Mouse (Mus musculus) right cerebral cortex, adult 2 months (tissue): ENCODE results near the gene Gimap9.
A peak's percentile ranks its signal among the peaks of the same experiment; 100 is the strongest.
"Not testable (repeated sequence)": the region's sequence is repeated elsewhere in the genome, so short reads cannot be mapped to it uniquely, and the experiment has no call there.

Source experiments
- DNase-seq, 2 experiments: peaks; one replicate each; pipeline ENCODE4 v3.0.0; 2021 to 2022; ENCODE audit warnings: low spot score in 2 of 2

Gene Gimap9

DNA sequence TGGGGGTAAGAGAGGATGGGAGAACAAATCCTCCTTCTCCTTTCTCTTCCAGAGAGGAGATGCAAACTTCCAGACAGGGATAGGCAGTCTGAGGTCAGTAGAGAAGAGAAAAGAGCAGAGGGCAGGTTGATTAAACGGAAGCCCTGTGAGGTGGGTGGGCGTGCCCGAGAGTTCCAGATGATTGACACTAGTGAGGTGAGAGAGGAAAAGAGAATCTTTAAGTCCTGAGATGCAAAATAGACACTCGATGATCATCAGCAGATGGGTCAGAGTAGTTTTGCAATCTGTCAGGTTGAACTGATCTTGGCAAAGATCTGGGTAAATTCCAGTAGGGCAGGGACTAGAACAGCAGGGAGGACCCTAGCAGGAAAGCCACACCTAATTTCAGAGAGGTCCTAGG is 11.2 kb upstream of the Gimap9 start:
- DNase-seq, result no peak

DNA sequence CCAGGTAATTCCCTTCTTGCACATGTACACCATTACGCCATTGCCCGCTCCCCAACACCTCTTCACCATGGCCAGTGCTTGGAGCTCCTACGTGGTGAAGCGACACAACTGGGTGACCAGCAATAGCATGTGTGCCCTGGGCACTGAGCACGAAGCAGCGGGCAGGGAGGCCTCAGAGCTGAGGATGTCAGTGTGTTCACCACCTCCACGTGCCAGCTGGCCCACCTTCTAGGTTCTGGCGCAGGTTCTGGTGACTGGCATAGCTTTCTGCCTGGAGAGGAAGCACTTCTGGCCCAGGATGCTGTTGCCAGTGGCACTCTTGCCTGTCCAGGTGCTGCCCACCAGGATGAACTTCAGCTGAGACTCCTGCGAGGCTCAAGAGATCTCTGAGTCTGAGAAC is 10.5 kb upstream of the Gimap9 start:
- no peak for DNase-seq

DNA sequence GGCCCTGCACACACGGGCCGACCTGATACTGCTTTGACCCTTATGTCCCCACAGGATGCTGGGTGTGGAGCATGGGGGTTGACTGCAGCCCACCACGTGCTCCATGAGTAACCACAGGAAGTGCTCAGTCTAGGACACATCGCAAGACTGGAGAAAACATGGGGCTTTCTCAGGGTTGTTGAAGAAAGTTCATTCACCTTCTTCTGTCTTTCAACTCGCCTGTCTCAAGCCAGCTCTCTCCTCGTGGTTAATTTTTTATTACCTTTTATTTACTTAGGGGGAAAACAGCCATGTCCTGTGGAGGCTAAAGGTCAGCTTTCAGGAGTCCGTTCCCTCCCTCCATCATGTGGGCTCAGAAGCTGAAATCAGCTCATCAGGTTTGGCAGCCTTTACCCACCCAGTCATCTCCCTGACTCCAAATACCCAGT is 9.8 kb upstream of the Gimap9 start:
- no peak for DNase-seq

DNA sequence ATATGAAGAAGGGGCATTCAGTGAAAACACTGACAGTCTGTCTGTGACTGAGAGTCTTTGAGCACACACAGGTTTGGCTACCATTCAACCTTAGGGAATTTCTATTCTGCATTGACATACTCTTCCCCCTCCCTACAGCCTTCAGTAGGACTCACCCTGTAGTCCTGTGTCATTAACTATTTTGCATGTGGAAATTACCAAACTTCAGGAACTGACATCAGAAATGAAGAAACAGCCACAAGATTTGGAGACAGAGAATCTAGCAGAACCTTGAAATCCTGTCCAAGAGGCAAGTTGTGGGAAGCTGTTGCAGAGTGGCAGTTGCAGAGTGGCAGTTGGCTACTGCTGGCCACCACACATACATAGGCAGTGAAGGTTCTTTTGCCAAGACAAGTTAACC is 7.9 kb upstream of the Gimap9 start:
- DNase-seq, result no peak

DNA sequence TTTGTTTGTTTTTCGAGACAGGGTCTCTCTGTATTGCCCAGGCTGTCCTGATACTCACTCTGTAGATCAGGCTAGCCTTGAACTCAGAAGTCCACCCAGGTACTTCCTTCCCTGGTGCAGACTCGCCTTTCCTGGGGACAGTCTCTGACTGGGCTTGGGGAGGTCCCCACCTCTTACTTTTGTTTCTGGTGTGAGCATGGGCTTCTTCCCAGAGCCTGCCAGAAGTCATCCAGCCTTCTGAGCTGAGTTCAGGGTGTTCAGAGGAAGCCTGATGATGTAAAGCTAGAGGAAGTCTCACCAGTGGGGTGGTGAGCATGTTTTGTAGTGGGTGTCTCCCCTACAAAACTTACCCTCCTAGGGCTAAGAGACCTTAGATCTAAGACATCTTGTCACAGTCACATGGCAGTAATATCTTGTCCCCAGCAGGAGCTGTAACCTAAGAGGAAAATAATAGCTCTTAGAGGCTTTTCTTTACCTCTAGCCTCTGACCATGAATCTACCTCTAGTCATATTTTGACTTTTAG is 6.4 kb upstream of the Gimap9 start:
- no peak for DNase-seq

DNA sequence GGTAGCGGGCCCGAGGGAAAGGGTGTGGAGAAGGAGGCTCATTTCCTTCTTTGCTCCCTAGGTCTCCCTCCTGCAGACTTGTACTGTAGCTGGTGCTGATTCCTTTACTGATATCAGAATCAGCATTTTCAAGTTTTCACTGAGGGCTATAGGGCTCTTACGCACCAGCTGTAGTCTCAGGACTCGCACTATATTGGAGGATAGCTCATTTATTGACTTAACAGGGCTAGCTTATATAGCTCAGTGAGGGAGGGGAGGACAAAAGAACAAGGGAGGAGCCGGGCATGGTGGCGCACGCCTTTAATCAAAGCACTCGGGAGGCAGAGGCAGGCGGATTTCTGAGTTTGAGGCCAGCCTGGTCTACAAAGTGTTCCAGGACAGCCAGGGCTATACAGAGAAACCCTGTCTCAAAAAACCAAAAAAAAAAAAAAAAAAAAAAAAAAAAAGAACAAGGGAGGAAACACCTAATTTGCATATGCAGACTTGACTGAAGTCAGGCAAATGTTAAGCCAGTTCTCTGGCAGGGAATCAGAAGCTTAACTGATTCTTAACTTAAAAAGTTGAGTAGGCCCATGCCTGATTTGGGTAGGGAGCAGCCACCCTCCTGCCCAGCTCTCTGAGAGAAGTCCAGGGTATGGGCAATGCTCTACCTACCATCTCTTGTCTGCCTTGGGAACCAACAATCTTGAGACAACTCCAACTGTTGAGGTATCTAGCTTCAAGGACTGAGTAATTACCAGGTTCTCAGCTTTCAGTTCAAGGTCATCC is 1.5 kb upstream of the Gimap9 start:
- DNase-seq, result no peak

DNA sequence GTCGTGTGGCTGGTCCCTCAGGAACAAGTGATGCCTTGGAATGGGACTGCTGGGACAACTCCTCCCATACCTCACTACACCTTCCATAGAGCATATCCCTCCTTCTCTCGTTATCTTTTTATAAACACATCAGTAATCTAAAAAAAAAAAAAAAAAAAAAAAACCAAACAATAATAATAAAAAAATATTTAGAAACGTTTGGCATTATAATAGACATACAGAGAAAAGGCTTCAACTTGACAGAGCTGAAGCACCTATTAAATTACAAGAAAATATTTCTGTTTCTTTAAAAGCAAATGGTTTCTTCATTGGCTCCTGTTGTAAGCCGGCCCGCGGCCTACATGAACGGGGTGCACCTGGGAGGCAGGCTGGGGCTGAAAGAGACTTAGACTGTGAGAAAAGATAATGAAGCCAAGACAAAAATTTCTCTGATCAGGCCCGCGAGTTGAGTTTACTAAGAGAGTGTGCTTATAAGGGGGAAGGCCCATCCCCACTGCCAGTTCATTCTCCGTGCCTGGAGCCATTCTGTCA is 464 bp upstream of the Gimap9 start:
- DNase-seq, result no peak

DNA sequence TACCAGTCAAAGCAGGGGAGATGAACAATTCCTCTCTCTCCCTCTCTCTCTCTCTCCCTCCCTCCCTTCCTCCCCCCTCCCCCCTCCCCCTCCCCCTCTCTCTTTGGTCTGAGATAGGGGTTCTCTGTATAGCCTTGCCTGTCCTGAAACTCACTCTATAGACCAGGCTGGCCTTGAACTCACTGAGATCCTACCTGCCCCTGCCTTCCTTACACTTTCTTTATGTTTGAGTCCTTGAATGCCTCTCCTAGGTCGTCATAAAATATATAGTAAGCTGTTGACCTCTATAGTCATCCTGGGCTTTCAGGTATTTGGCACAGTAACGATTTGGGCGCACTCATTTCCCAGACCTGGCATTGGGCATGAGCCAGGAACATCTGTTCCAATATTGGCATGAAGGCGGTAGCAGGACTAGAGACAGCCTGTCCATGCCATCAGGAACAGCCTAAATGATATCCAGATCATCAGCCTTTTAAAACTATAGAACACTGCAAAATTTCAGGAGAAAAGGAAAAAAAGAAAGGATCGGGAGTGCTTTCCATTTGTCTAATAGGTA is 1.0 kb downstream of the Gimap9 start:
- no peak for DNase-seq

DNA sequence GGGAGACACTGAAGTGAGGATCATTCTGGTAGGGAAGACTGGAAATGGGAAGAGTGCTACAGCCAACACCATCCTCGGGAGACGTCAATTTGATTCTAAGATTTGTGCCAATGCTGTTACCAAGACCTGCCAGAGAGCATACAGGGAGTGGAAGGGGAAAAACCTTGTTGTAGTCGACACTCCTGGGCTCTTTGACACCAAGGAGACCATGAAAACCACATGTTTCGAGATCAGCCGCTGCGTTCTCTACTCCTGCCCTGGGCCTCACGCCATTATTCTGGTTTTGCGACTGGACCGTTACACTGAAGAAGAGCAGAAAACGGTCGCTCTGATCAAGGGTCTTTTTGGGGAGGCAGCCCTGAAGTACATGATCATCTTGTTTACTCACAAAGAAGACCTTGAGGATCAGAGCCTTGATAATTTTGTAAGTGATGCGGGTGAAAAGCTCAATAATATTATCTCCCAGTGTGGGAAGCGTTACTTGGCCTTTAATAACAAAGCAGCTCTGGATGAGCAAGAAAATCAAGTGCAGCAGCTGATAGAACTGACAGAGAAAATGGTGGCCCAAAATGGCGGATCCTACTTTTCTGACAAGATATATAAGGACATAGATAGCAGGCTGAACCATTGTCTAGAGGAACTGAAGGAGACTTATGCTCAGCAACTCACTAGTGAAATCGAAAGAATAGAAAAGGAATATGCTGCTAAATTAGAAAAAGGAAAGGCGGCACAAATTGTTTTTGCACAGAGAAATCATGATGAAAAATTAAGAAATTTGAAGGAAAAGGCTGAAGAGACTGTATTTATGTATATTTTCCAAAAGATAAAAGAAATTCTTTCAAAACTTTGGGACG is 1.8 kb downstream of the Gimap9 start:
- DNase-seq, result no peak

DNA sequence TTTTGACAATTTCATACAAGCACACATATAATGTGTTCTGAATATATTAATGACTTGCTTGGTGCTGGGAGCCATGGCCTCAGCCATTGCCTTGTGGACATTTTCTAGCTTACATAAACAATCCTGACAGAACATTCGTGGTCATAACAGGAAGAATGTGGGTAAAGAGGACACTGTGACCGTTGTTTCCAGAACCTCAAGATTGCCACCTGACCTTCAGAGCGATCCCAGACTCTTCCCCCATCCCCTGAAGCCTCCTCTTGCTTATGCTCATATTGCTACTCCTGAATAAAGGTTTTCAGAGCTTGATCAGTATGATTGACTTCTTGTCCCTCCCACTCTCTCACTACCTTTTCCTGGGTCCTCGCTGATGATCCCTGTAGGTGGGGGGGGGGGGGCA is 2.5 kb downstream of the Gimap9 start:
- DNase-seq, result no peak

DNA sequence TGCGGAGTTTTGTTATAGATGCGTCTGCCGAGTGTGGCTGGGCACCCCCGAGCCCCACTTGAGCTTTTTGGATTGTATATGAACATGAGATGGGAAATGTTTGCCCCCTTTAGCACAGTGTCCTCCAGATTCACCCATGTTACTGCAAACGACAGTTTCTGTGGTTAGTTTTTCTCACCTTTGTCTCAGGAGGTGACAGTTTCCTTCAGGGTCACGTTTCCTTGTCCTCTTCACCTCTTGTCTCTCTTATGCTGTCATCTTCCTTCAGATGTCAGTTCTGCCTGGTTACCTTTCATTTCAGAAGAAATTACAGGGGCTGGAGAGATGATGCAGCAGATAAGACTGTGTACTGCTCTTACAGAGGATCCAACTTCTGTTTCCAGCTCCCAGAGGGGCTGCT is 3.8 kb downstream of the Gimap9 start:
- no peak for DNase-seq

DNA sequence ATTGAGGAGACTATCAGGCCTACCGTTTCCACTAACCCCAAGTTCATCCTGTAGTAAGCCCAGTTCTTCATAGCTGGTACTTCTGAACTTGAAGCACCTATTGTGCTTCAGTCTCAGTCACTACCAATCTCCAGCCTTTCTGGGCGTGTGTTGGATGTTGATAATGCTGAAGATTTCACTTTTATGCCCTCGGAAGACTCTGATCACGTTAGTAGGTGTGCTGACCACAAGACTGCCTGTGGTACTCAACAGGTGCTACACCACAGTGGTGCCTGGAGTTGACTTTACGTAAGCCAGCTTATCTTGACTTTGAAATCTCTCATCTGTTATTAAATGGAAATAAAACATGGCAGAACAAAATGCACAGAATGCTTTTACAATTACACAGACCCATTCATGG is 4.5 kb downstream of the Gimap9 start:
- DNase-seq, result no peak

DNA sequence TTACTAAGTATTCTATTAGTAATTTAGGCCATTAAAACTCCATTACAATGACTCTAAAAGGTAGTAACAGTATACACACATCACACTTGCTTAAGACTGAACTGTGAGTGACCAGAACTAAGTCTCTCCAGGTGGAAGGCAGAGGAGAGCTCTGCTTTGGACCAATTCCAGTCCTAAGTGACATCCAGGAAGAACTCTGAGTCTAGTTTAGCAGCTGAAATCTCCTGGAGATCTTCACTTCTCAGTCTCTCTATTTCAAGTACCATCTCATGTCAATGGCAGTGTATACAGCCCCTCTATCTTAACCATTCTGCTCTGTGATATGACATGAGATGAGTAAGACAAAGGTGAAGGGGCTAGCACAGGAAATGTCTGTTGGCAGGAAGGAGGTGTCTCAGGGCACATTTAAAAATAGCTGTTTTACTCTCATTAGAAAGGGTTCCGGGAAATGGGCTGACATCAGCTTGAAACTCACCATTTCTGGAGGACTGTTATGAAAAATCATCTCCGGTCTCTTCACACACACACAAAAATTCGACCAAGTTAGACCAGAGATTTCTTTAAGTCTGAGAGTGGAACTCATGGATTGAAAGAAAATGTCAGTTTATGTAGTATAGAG is 5.7 kb downstream of the Gimap9 start:
- DNase-seq, result no peak

DNA sequence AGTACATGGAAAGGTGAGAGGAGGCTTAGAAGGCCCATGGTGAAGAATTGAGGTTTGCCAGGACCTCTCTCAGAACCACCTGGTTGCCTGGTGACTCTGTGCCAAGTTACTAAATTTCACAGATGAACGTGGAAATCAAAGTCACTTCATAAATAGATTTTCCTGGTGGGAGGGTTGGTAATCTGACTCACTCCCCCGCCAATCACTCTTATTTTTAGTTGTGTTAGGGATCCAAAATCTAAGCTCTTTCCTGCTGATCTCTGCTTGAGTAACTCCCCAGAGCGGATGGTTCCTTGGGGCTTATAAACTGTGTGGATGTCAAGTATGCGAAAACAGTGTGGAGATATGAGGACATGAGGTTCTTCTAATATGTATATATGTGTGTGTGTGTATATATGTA is 6.3 kb downstream of the Gimap9 start:
- peak; percentile 16 to 17 for DNase-seq

DNA sequence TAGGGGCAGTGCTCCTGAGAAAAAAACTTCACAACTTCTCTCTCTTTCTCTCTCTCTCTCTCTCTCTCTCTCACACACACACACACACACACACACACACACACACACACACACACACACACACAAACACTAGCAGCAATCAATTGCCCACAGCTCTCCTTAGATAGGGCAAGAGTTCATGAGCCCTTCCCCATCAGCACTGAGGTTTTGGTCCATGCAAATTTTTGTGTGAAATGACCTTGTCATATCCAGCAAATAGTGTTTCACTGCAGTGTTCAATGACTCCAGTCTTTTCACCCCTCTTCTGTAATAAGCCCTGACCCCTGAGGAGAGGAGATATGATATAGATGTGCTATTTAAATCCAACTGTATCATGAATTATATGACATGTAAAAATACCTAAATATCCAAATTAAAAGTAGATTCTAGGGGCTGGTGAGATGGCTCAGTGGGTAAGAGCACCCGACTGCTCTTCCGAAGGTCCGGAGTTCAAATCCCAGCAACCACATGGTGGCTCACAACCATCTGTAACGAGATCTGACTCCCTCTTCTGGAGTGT is 7.4 kb downstream of the Gimap9 start:
- DNase-seq, result not testable (repeated sequence)

DNA sequence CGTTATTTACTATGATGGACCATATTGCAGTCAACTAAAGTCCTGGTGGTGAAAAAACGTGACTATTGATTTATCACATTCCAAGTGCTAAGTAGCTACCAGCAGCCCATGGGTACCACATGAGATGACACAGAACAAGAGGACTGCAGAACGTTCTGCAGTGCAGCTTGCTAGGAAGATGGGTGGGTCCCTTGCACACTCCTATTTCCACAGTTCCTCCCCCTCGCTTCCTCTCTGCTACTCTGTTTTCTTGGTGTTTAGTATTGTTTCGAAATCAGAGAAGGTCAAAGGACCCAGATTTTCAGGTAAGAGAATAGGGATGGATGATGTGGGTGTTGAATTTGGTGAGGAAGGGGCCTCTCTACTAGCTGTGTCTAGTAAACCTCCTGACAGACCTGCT is 8.4 kb downstream of the Gimap9 start, which contains the start of gene Gimap4:
Gene Gimap4 (plus strand): TSS at position 231 of the 400 bp plus-strand sequence.
- DNase-seq, result no peak

DNA sequence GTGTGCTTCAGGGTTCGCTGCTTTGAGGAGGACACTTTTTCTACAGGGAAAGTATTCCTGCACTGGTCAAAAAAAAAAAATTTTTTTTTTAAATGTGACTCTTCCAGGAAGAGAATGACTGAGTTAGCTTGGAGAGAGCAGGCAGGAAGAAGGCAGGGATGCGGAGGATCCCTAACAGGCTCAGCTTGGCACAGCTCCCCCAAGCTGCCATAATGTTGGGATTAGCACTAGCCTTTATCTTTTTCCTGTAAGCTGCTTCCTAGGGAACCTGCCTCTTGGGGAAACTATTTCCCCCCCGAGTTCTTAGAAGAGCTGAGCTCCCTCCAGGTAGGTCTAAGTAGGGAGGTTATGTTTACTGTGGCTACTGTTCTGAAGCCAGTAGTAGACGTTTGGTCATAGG is 8.9 kb downstream of the Gimap9 start:
- DNase-seq, result no peak

DNA sequence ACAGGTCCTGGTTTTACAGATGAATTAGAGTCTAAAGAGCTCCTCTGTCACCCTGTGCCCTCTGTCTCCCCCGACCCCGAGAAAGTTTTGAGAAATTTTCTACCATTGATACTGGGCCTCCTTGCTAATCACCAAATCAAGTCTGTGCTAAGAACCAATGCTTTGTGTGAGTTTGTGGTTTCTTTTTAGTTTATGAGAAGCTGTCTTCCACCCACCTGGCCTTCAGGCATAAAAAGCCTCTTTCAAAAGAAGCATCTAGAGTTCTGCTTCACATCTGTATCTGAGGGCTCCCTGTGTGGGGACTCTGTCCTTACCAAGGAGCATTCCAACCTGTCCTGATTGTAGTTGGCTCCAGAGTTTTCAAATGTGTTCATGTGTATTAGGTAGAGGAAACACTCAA is 9.3 kb downstream of the Gimap9 start:
- no peak for DNase-seq

DNA sequence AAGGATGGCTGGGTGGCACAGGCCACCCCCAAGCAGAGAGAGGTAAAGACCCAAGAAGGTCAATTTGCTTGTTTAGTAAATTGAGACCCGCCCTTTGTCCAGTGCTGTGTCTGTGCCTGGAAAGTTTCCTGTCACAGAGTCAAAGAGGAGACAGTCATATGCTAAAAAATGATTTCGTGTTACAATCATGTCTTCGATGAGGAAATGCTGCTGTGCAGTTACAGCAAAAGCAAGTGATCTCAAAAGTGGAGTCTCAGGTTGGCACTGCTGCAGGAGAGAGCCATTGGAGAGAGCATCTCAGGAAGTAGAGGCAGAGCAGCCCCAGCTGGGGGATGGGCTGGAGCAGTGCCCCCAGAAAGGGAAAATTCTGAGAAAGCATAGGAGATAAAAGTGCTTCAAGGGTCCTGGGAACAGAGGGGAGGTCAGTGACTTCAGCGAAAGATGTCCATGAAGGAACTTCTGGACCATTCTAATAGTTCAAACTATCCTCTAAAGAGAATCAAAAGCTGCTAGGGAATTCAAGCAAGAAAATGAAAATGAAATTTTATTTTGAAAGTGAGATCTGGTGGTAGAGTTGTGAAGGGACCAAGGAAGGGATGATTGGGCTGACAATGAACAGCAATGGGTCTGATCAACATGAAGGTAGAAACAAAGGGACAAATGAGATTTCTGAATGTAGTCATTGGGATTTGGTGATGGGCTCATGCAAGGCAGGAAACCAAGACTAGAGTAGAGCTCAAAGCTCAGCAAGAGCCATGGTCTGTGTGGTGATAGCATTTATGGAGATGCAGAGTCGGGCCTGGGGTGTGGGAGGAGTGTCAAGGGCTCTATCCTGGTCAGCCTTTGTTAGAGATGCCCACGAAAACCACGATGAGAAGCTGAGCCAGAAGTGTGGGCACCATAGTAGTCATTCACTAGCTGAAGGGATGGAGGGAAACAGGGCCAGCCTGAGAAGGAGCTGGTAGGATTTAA is 10.1 kb downstream of the Gimap9 start:
- peak in 1 of 2 experiments; percentile 27 for DNase-seq

DNA sequence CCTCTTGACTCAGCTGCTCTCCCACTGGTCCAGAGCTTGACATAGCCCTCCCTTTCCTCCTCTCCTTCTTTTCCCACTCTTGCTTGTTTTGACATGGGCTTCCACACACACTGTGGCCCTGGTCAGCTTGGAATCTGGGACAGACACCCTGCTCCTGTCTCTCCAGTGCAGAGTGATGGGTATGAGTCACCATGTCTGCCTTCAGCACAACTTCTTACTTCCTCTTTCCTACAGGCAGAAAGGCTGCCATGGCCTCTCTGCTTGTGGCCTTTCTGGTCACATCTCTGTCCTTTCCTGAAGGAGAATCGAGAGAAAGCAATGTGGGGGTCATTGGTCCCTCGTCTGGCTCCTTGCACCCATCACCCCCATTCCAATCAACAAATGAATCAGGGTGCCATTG is 11.1 kb downstream of the Gimap9 start:
- DNase-seq, result no peak
